Mouse (Mus musculus) kidney, embryonic 14.5 days (tissue): ENCODE results near the gene Abcc3. TPM values are rescaled to one million over a fixed set of nuclear protein-coding genes. Genes with fewer than 3 reads are reported as not detected.

Source experiments
- ATAC-seq: fragments of 200-750 bp; cut with Nextera tagmentation; 2 replicates; pipeline ENCODE4 v1.8.0; 2017; ENCODE audit warnings: moderate number of reproducible peaks, mild to moderate bottlenecking, moderate TSS enrichment, moderate library complexity; ENCODE audit not compliant: low FRiP score, low TSS enrichment
- H3K27ac ChIP-seq: fragments of 300-500 bp; sonication (generic); 2 replicates; pipeline ENCODE4 v1.5.1; 2014; ENCODE audit warnings: low read depth, mild to moderate bottlenecking, low read length, moderate library complexity, mixed read lengths
- H3K27me3 ChIP-seq: fragments of 300-500 bp; sonication (generic); 2 replicates; pipeline ENCODE4 v1.6.1; 2014; ENCODE audit warnings: mild to moderate bottlenecking, low read length; ENCODE audit not compliant: control insufficient read depth, insufficient read depth
- H3K36me3 ChIP-seq: fragments of 300-500 bp; sonication (generic); 2 replicates; pipeline ENCODE4 v1.6.1; 2014; ENCODE audit warnings: low read length, mixed read lengths; ENCODE audit not compliant: control insufficient read depth, insufficient read depth
- H3K4me1 ChIP-seq: fragments of 300-500 bp; sonication (generic); 2 replicates; pipeline ENCODE4 v1.6.1; 2014; ENCODE audit warnings: low read length, mixed read lengths; ENCODE audit not compliant: control insufficient read depth, insufficient read depth
- H3K4me2 ChIP-seq: fragments of 300-500 bp; sonication (generic); replicated peaks from 2 replicates; pipeline ENCODE4 v1.6.1; 2014; ENCODE audit warnings: low read depth, mild to moderate bottlenecking, low read length
- H3K4me3 ChIP-seq: fragments of 300-500 bp; sonication (generic); 2 replicates; pipeline ENCODE4 v1.5.1; 2014; ENCODE audit warnings: mild to moderate bottlenecking, low read length
- H3K9ac ChIP-seq: fragments of 300-500 bp; sonication (generic); 2 replicates; pipeline ENCODE4 v1.6.1; 2014; ENCODE audit warnings: low read depth, mild to moderate bottlenecking, low read length, moderate library complexity
- H3K9me3 ChIP-seq: fragments of 300-500 bp; sonication (generic); 2 replicates; pipeline ENCODE4 v1.6.1; 2016; ENCODE audit warnings: low read length; ENCODE audit not compliant: control insufficient read depth
- WGBS: fragments of 180-500 bp; shearing (Covaris S2); extraction: QIAGEN DNeasy Blood & Tissue Kit; methylation state at CpG from one replicate; pipeline ENCODE4 v1.1.7; 2014; 5-methylcytosine and 5-hydroxymethylcytosine counted together
- polyA plus RNA-seq: library from polyadenylated mRNA; unstranded; fragments of >200 nt; fragmentation: Nextera tagmentation; extraction: Ambion mirVana; gene quantifications from 2 replicates; pipeline ENCODE4 v1.2.1, GENCODE M21; 2014

The Abcc3 gene
- polyA plus RNA-seq, 1 experiment from 2014 or later = 3.9 TPM

GRCm38 (mm10) chr11:94424380-94424779 is 31.6 kb upstream of the Abcc3 start:
- WGBS = 38% methylated on average over 15 of the region's 15 CpGs
- no peak for ATAC-seq
- peaks cover 5% of the 10 kb centered on the region; the same call in 1 of the 2 replicates for H3K36me3 ChIP-seq
- no peaks in the 10 kb centered on the region for H3K27me3 ChIP-seq
- no peak overlapping the region for H3K4me3 ChIP-seq
- no peak overlapping the region for H3K27ac ChIP-seq
- H3K9me3 ChIP-seq = no peaks in the 10 kb centered on the region
- peaks cover 50% of the 10 kb centered on the region for H3K4me1 ChIP-seq
- H3K9ac ChIP-seq = no peak overlapping the region; the same call in 1 of the 2 replicates
- no peak overlapping the region for H3K4me2 ChIP-seq

GRCm38 (mm10) chr11:94423855-94424254 is 31.1 kb upstream of the Abcc3 start:
- Histone ChIP-seq H3K4me2 (no peak overlapping the region), H3K4me3 (no peak overlapping the region), H3K9me3 (no peaks in the 10 kb centered on the region), H3K27ac (no peak overlapping the region), H3K4me1 (peaks cover 44% of the 10 kb centered on the region), H3K9ac (no peak overlapping the region), H3K36me3 (peaks cover 5% of the 10 kb centered on the region; the same call in 1 of the 2 replicates), H3K27me3 (no peaks in the 10 kb centered on the region)
- ATAC-seq = no peak
- WGBS = 68% methylated on average over 5 of the region's 5 CpGs

DNA sequence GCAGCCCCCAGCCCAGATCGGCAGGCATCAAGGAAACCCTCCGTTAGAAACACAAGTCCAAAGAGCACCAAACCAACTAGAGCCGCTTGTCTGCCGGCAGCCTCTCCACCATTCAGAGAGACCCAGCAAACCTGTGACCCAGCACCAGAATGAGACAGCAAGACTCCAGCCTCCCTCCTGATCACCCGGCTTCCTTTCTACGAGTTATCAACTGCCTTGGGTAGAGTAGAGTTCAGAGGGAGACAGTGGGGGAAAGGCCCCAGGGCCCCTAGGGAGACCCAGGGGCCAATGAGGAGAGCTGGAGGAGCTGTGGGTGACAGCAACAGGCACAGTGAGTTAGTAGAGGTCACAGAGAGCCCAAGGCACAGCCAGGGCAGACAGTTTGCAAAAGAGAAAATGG is 28.2 kb upstream of the Abcc3 start:
- peaks cover 11% of the 10 kb centered on the region; the same call in 1 of the 2 replicates for H3K36me3 ChIP-seq
- no peak overlapping the region for H3K9ac ChIP-seq
- no peaks in the 10 kb centered on the region for H3K9me3 ChIP-seq
- no peaks in the 10 kb centered on the region; the same call in 1 of the 2 replicates for H3K27me3 ChIP-seq
- 58% methylated on average over 6 of the region's 6 CpGs for WGBS
- H3K4me2 ChIP-seq = no peak overlapping the region
- H3K27ac ChIP-seq = 0 out of 2 replicates have a peak overlapping the region, but pooled peaks have one; percentile 11
- ATAC-seq = no peak
- no peak overlapping the region for H3K4me3 ChIP-seq
- peaks cover 30% of the 10 kb centered on the region; the same call in 1 of the 2 replicates for H3K4me1 ChIP-seq

DNA sequence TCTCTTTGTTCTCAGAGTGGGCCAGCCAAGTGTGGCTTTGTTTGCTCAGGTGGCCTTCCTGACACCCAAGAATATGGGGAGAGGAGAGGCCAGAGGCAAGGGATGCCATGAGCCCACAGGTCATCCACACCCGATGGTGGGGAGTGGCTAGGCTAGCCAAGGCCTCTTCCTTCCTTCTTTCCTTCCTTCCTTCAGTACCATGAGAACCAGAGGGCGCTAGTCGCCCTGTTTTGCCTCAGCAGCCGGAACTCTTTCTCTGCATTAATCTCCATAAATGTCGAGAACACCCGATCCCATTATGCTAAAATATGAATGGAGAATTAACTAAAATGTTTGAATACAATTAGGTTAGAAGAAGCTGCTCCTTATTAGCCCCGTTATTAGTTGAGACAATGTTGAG is 27.5 kb upstream of the Abcc3 start:
- no peaks in the 10 kb centered on the region for H3K9me3 ChIP-seq
- peaks cover 28% of the 10 kb centered on the region; the same call in 1 of the 2 replicates for H3K4me1 ChIP-seq
- ATAC-seq = no peak; the same call in 1 of the 2 replicates
- H3K27ac ChIP-seq = no peak overlapping the region
- H3K4me2 ChIP-seq = no peak overlapping the region
- 17% methylated on average over 7 of the region's 7 CpGs for WGBS
- H3K4me3 ChIP-seq = no peak overlapping the region
- H3K36me3 ChIP-seq = peaks cover 11% of the 10 kb centered on the region; the same call in 1 of the 2 replicates
- H3K9ac ChIP-seq = no peak overlapping the region
- H3K27me3 ChIP-seq = no peaks in the 10 kb centered on the region; the same call in 1 of the 2 replicates

- Histone ChIP-seq H3K4me2 (no peak overlapping the region), H3K9ac (no peak overlapping the region), H3K9me3 (no peaks in the 10 kb centered on the region), H3K4me3 (no peak overlapping the region), H3K27me3 (no peaks in the 10 kb centered on the region; the same call in 1 of the 2 replicates), H3K36me3 (peaks cover 11% of the 10 kb centered on the region; the same call in 1 of the 2 replicates), H3K4me1 (peaks cover 23% of the 10 kb centered on the region), H3K27ac (no peak overlapping the region)
- WGBS = 67% methylated on average over 10 of the region's 10 CpGs
- no peak for ATAC-seq
Measured at GRCm38 (mm10) chr11:94419004-94419727, 26.4 kb upstream of the Abcc3 start.

- H3K27me3 ChIP-seq = peaks cover 3% of the 10 kb centered on the region; the same call in 1 of the 2 replicates
- H3K4me1 ChIP-seq = peaks cover 15% of the 10 kb centered on the region
- no peaks in the 10 kb centered on the region for H3K9me3 ChIP-seq
- no peak overlapping the region for H3K4me2 ChIP-seq
- no peak overlapping the region for H3K4me3 ChIP-seq
- ATAC-seq = no peak
- WGBS = 68% methylated on average over 4 of the region's 4 CpGs
- H3K9ac ChIP-seq = no peak overlapping the region
- H3K27ac ChIP-seq = no peak overlapping the region
- peaks cover 16% of the 10 kb centered on the region; the same call in 1 of the 2 replicates for H3K36me3 ChIP-seq
Measured at GRCm38 (mm10) chr11:94414042-94414441, 21.2 kb upstream of the Abcc3 start.

DNA sequence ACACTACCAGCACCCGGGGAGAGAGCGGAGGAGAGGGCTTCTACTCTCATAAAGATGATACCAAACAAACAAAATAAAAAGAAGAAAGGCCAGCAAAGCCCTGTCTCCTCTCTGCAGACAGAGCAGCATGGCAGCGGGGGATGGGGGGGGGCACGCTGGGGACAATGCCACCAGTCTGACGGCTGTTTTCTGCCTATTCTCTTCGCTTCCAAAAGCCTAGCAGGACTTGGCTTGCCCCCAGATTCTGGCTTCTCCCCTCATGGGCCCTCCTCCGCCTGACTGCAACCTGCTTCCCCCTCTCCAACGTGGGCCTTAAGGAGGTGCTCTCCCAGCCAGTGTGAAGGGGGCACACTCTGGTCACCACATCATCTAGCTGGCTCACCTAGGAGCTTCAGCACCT is 20.7 kb upstream of the Abcc3 start:
- Histone ChIP-seq H3K4me2 (no peak overlapping the region), H3K9me3 (no peaks in the 10 kb centered on the region), H3K27ac (no peak overlapping the region), H3K4me3 (no peak overlapping the region), H3K9ac (0 out of 2 replicates have a peak overlapping the region, but pooled peaks have one; percentile 12), H3K4me1 (peaks cover 15% of the 10 kb centered on the region), H3K27me3 (peaks cover 3% of the 10 kb centered on the region; the same call in 1 of the 2 replicates), H3K36me3 (peaks cover 16% of the 10 kb centered on the region; the same call in 1 of the 2 replicates)
- ATAC-seq = no peak
- WGBS = 44% methylated on average over 7 of the region's 8 CpGs

- ATAC-seq = no peak
Measured at GRCm38 (mm10) chr11:94412998-94413469, 20.2 kb upstream of the Abcc3 start.

DNA sequence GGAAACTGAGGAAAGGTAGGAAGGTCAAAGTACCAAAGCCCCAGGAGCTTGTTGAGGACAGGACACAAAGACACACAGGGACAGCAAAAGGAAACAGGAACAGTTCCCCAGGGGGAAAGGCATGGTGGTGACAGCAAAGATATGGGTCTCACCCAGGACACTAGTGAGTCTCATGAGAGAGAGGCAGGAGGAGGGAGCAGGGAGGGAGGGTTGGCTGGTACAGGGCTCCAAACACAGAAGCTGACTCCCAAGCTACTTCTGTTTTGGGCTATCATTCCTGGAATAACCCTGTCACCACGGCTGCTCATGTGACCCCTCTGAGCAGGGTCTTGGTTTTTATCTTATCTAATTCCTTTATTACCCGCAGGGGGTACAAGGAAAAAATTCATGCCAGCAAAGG is 19.8 kb upstream of the Abcc3 start:
- Histone ChIP-seq H3K9ac (no peak overlapping the region), H3K27me3 (peaks cover 3% of the 10 kb centered on the region; the same call in 1 of the 2 replicates), H3K4me3 (no peak overlapping the region), H3K9me3 (no peaks in the 10 kb centered on the region), H3K4me1 (peaks cover 20% of the 10 kb centered on the region), H3K36me3 (peaks cover 16% of the 10 kb centered on the region; the same call in 1 of the 2 replicates), H3K4me2 (no peak overlapping the region), H3K27ac (no peak overlapping the region)
- WGBS = 54% methylated on average over 2 of the region's 2 CpGs
- no peak for ATAC-seq

More at GRCm38 (mm10) chr11:94412998-94413469, 20.2 kb upstream of the Abcc3 start:
- Histone ChIP-seq H3K9me3 (no peaks in the 10 kb centered on the region), H3K4me3 (no peak overlapping the region), H3K36me3 (peaks cover 16% of the 10 kb centered on the region; the same call in 1 of the 2 replicates), H3K4me2 (no peak overlapping the region), H3K27me3 (peaks cover 3% of the 10 kb centered on the region; the same call in 1 of the 2 replicates), H3K27ac (no peak overlapping the region), H3K4me1 (peaks cover 17% of the 10 kb centered on the region), H3K9ac (no peak overlapping the region)
- 33% methylated on average over 10 of the region's 10 CpGs for WGBS
